Mouse (Mus musculus) olfactory bulb, adult 2 months (tissue): ENCODE measurements around the gene Spata45.

Source experiments
- CTCF ChIP-seq: fragments of 200-500 bp; IDR thresholded peaks from 2 replicates; pipeline ENCODE4 v1.5.1; 2012; ENCODE audit warnings: low read depth, mild to moderate bottlenecking, low read length, moderate library complexity; ENCODE audit not compliant: insufficient read depth
- POLR2A ChIP-seq: fragments of 200-500 bp; IDR thresholded peaks from 2 replicates; pipeline ENCODE4 v1.6.1; 2012; ENCODE audit warnings: mild to moderate bottlenecking, low read depth, low read length, moderate library complexity; ENCODE audit not compliant: insufficient read depth

DNA sequence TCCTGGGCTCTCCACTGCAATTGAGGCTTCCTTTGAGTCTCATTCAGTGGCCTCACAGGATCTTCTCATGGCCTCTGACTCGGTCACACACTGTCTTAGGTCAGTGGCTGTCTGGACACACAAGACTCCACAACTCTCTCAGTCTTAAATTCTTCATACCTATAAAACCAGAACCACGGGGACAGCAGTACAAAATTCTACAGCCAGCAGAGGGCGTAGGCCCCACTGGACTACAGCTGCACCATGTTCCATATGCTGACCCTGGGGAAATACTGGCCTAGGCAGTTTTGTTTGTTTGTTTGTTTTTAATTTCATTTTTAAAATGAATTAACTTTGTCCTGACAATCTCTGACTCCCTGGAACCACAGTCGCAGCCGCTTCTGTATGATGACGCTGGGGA lies 34.2 kb upstream of the Spata45 start:
- TF ChIP-seq POLR2A = no peak
- no peak for TF ChIP-seq CTCF
